Mouse (Mus musculus) urinary bladder, postnatal 36 days (tissue): ENCODE measurements around the gene Gon7.

Experiments used
- DNase-seq, 2 experiments: peaks; one replicate each; pipeline ENCODE4 v3.0.0; 2022; ENCODE audit warnings: low spot score in 2 of 2, mixed read lengths in 1 of 2

The Gon7 gene

DNA sequence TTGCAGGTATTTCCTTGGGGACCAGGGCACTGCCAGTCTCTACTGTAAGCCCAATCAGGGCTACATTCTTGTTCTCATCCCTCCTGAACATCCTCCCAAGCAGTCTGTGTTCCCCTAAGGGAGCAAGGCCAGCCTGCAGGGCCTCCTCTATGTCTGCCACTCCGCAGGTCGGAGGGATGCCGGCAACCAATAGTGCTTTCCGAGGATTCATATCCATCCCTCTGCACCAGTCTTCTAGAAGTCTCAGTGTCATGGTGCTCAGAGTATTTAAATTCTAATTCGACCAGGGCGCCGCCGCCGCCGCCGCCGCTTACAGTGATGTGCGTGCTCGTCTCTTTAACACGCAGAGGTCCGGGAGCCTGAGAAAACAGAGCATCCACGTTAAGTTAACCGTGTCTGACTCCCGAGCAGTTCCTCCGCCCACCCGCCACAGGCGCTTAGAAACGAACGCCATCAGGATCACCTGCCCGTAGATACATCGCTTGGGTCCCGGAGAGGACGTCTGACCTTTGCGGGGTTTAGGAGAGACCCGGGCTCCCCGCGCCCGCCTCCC lies 14.5 kb downstream of the Gon7 start:
- DNase-seq: no peak

DNA sequence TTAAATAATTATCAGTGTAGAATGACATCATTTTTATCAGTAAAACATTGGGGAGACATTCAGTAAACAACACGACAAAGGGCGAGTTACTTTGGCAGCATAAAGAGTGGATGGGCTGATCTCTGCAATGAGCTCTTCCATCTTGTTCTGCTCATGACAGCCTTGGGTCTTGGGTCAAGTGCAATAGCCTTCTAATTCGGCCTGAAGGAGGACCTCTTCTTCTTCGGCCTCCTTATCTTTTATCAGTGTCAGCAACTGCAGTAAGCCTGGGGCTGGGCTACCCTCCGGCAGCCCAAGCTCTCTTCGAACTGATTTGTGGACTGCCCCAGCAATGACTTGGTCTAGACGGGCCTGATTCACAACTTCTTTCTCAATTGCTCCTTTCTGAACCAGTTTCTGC lies 15.5 kb downstream of the Gon7 start:
- no peak for DNase-seq

DNA sequence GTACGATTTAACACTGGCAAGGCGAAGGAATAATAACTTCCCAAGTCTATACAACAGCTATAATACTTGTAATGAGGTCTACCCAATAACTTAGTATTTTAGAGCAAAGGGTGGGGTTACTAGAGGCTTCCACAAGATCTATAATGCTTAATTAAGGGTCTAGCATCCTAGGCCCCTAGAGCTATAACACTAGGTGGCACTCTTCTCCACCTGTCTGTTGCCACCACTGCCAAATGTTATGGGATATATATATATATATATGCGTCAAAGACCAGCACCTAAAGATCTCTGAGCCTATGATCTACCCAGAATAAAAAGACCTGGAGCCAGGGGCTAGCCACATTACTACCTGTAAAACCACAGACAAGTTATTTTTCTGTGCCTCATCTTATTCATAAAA lies 17.3 kb downstream of the Gon7 start:
- DNase-seq: no peak

DNA sequence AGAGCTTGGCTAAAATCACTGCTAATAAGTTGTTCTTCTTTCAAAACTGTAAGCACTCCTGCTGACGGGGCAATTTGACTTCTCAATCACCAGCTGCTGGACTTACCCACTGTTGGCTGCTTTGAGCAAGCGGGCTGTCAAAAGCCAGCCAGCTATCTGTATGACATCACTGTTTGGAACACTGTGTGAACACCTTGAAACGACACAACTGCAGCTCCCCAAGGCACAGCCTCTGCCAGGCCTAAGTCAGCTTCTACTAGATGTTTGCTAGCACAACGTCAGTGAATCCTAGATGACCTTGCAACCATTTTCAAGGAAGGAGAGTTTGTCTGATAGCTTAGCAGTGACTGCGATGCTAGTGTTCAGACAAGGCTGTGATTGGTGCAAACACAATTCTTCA lies 18.5 kb downstream of the Gon7 start:
- no peak for DNase-seq

DNA sequence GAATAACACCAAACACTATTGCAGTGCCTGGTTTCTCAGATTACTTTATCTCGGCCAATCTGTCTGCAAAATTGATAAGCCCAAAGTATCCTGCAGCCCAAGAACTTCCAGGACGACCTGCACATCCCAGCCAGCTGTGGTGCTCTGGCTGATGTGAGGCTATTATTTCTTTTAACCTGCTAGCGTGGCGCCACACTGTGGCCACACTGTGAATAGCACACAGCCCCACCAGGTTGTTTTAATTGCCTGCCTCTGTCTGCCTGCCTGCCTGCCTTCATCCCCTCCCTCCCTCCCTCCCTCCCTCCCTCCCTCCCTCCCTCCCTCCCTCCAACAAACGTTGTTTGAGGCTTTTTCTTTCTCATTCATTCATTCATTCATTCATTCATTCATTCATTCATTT lies 24.2 kb downstream of the Gon7 start:
- peak in 1 of 2 experiments; percentile 32 for DNase-seq

DNA sequence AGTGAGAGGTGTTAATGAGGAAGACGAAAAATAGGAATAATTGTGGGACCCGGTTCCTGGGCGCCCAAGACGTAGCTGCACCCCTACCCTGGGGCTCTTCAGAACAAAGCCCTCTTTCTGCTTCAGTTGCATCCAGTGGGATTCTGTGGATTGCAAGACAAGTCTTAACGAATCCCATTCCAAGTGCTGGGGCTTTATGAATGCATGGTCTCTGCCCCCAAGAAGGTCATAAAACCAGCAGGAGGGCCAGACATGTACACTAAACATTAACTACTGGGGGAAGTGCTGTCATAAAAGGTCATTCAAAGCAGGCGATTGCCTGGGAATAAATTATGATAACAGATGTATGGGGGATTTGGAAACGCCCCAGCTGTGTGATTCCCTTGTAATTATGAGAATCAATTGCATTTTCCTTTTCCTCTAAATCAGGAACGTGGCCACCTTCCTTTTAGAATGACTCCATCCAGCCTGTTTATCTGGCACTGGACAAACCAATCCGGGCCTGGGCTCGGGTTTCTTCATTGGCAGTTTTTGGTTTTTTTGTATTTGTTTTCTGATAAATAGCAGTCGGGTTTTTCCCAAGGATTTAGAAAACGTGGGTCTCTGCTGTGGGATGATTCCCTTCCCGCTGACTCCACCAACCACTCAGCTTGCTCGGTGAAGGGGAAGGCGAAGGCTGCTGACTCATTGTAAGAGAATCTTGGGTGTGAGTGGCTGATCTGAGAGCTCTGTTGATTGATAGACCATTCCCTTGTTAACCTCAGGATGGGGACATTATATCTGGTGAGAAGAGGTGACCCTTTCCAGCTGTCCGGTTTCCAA lies 26.6 kb downstream of the Gon7 start:
- no peak for DNase-seq

DNA sequence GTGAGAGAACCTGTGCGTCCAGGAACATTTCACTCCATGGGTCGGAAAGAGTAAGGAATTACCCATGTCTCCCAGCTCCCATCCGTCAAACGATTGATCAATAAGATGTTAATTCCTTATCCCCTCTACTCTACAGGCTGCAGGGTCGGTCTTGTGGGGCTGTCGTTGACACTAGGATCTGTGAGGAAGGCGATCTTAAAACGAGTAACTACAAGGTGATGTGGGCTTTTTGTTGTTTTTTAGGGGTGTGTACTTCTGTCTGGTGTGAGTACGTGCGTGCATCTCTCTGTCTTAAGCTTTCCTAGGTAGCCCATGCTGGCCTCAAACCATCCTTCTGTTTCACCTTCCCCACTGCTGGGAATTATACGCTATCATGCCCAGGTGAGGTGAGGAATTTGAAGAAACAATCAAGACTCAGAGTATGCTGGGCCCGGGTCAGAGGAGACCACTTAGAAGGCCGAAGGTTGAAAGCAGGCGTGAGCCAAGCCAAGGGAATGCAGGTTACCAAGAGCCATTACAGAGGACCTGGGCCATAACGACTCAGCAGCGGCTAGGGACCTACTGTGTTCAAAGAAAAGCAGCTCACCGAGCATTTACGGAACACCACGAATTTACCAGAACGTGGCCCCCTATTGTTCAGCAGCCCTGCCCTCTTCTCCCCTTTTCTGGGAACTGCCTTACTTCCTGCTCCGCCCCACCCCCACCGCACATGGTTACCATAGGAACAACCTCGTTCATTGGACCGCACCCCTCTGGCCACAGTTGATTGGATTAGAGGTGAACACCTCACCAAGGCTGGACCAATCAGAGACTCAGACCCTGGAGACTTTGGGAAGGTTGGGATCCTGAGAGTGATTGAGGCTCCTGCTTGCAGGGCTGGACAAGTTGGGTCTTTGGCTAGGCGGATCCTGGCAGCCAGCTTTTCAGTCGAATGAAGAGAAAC lies 27.5 kb downstream of the Gon7 start:
- peak in 1 of 2 experiments; percentile 28 for DNase-seq

DNA sequence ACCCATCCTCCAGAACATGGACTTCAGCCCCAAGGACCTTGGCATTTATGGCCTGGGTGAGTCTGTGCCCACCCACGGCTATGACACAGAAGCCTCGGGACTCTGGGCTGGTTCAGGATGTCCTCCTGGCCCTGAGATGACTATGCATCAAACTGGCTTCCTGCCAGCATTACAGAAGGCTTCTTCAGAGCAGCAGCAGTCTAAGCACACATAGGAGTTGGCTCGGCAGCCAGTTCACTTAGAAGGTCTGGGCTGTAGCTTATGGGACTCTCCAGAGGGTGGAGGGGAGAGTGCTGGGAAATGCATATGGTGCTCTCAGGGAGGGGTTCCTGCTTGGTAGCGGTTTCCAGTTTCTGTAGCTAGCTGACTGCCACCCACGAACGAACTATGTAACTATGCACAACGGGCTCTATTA lies 31.8 kb downstream of the Gon7 start:
- DNase-seq: no peak

DNA sequence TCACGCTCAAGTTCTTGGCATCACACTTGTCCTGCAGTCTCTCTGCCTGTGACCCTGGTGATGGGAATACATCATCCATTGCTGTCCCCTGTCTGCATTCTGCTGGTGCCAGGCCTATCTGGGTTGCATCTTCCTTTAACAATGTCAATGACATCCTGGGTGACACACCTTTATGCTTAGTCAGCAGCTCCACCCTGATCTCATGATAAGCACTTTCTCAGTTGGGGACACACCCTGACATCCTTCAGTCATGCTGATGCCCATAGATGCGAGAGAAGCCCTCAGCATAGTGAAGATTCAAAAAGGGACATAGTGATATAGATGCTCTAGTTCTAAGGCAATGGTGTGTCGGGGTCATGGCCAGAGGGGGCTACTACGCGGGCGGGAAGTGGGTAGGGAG lies 32.5 kb downstream of the Gon7 start:
- DNase-seq: no peak

DNA sequence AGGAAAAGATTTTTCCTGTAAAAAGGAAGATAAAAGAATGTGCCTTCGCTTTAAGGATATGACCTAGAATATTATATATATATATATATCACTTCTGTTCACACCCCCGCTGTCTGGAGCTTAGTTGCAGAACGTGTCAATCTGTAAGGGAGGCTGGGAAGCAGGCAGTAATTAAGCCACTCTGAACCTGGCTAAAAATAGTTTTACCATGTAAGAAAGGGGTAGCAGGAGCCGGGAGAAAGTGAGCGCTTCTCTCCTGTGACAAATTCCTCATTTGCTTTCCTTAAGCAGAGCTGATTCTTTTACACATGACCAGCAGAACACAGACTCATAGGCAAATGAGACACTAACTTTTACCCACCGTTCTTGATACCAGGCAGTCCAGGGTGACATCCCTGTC lies 33.7 kb downstream of the Gon7 start:
- no peak for DNase-seq

DNA sequence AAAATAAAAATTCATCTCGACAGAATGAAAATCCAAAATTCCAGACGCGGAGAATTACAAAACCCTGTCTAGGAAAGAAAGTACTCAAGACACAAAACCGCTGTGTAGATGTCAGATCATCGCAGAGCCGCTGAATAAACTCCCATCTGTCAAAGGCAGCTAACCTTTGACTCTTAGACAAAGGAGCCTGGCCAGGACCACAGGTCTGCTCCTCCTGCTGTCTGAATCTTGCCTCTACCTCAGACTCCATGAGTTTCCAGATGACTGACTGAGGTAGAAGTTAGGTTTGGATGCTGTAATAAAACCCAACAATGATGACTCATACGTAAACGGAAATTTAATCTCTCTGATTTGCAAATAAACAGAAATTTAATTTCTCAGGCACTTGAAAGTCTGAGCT lies 34.6 kb downstream of the Gon7 start:
- no peak for DNase-seq

DNA sequence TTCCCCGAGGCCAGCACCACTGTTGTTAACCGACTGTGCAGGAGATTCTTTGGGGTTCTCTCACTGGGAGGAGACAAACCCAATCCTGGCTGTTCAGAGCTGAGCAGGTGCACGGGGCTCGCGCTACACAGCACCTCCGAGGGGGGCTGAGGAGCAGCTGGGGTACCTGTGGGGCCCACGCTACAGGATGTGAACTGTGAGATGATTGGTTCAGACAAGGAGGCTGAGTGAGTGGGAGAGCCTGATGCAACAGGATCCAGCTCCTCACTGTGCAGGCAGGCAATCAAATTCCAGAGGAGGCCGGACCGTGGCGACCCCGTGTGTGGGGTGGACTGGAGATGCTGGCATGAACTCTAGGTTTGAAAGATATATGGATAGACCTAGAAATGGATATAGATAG lies 35.2 kb downstream of the Gon7 start:
- DNase-seq: no peak

DNA sequence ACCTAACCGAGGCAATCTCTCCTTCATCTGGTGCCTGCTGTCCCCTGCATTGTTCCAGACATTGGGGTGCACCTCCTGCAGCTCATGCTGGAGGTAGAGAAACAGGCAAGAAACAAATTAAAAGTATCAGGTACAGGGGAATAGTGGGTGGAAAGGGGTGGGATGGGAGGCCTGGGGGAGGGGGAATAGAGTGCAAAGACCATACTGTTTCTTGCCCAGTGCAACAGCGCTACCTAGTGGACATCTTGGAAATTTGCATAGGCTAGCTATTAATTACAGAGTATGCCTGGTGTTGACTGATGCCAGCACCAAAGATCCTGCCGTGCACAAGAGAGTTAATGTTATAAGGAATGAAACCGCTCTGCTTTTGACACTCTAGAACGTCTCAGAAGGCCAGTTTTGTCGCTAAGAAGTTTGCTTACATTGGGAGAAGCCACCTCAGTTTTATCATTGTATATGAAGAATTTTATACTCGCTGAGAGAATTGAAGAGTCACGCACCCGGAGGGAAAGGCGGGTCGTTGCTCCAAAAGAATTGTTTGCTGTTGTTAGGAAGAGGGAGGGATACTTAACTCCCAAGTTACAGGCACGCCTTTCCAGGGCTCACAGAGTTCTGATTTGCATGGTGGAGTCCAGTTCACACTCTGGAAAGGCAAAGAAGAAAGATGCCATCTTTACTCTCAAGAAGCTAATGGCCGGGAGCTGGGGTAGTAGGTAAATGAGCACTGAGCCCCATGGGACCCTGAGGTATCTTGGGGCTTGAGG lies 37.9 kb downstream of the Gon7 start:
- DNase-seq: no peak

DNA sequence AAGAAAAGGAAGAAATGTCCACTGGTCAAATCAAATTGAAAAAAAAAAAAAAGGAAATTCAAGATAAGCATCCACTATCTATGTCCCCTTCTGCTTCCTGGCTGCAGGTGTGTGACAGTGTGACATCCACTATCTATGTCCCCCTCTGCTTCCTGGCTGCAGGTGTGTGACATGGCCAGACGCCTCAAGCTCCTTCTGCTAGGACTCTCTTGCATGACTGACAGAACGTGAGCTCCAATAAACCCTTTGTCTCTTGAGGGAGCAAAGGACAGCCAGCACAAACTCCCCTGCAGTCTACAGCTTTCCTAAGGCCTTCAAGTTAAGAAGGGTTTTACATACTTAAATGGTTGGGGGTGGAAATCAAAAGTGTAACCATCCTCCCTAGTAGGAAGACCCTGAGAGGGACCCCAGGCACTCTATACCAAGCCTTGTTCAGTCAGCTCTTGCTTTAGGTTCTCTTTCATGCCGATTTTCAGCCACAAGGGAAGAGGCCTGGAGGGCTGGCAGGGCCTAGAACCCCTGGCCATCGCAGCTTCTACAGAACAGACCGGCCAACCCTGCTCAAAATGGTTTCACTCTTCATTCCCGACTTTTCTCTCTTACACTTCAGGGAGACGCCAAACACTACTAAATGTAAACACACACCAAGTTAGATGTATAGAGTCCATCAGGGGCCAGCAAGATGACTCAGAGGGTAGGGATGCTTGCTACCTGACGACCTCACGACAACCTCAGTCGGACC lies 42.8 kb downstream of the Gon7 start:
- no peak for DNase-seq

DNA sequence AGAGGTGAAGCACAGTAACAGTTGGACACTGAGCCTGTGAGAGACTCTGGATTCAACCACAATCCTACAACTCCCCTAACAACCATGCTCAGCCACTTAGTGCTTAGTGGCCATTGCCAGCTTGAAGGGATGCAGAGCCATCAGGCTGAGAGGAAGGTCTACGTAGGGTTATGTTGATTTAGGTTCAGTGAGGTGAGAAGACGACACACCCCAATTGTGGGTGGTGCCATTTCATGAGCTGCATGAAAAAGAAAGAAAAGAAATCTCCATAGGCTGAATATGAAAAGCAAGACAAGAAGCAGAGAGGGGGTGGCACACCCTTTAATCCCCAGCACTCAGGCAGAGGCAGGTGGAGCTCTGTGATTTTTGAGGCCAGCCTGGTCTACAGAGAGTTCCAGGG lies 43.5 kb downstream of the Gon7 start:
- no peak for DNase-seq

DNA sequence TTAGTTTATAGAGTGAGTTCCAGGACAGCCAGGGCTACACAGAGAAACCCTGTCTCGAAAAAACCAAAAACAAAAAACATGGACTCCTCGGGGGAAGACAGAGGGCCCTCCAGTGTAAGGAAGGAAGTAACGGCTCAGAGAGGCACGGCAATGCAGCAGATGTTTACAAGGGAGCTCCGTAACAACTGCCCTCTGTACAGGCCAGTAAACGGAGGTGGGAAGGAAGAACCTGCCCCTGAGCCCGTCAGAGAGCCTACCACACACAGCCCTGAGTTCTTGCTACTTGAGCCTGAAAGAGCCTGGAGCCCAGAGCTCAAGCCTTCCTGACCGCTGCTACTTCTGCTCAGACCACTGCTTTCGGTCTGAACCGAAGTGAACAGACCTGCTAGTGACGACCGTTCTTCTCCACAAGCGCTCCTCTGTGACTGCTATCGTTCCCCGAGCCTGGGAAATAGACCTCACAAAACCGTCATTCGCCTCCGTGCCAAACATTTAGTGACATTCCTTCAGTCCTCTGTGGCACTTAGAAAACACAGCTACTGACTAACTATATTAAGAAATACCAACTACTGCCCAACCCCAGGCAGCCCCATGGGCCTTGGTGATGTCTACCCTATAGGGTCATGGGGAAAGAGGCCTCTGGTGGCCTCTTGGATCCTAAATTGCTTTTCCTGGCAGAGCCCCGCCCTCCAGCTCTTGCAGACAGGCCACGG lies 44.3 kb downstream of the Gon7 start:
- DNase-seq: no peak

DNA sequence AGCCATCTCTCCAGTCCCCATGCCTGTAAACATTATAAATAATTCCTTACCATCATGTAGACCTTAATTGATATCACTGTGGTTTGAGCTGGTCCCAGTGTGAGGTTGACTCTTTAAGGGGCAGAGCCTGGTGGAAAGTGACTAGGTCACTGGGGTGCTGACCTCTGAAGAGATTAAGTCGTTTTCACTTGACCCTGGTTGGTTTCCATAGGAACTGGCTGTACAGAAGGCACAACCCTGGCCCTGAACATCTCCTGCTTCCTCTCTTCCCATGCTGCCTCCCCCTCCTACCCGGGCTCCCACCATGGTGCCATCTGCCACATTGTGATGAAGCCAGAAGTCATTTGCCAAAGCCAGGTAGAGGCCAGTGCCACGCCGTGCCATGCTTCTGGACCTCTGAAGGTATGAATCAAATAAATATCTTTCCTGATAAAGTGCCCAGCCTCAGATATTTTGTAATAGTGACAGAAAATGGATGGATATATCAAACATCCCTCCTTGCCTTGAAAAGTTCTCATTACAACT lies 46.7 kb downstream of the Gon7 start:
- no peak for DNase-seq

DNA sequence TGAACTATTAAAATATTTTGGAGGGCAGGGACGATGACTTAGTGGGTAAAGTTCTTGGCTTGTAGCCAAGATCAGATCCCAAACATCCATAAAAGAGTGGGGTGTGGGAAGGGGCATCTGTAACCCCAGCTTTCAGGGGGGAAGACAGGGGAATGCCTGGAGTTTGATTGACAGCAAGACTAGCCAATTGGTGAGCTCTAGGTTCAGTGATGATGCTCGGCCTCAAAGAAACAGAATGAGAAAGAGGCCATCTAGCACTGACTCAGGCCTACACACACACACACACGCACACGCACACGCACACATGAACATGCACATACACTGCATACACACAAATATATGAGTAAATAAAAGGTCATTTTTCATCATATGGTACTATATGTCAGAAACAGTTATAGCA lies 47.7 kb downstream of the Gon7 start:
- DNase-seq: no peak

DNA sequence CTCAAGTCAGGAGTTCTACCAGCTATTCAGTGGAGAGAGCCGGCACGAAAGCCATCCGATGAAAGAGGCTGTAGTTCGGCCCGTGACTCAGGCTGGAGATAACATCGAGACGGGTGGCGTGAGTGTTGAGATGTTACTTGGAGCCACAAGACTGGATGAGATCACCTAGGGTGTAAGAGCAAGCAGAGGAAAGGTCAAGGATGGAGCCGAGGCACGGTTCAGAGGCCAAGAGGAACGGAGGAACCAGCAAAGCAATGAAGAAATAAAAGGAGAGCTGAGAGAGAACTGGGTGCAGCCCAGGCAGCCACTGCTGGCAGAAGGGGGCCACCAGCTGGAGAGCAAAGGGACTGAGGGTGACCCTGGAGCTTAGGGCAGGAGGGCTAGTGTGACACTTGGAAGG lies 49.4 kb downstream of the Gon7 start:
- DNase-seq: peak; percentile 38 to 57

DNA sequence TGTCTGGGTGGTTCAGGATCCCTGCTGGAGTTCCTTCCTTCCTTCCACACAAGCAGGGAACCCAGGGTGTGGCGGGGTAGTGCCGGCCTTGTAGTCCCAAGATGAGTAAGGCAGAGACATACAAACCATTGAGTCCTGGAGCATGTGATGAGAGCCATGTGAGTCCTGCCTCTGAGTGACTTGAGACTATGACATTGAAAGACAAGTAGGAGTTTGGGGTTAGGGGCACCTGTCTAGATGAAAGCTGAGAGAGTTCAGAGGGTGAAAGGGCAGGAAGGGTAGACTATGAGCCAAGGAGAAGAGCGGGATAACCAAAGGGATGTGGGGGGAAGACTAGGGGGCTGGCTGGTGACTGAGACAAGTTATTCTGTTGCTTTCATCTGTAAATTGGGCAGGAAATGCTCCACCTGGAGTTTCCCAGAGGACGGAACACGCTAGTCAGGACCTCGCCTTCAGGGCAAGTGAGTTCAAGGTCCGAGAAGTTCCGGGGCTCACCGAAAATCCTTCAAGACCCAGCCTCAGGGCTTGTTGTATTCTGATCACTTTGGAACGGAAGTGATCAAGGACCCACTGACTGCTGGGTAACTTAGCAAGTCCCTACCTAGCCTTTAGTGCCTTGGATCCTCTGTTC lies 50.7 kb downstream of the Gon7 start:
- DNase-seq: no peak
